In genomic region chr3:144719088-144719900, GRCm38 (mm10) we compare ENCODE assay signal across 8 mouse cellular contexts. TPM values are rescaled to one million over a fixed set of nuclear protein-coding genes. Genes with fewer than 3 reads are reported as not detected.
DNase-seq lines count a peak whose midpoint lies in the region; ATAC-seq lines count a peak whose summit lies in the region.

No protein-coding gene starts in this region.

- H3K4me1 ChIP-seq in hindbrain, embryonic 13.5 days (replicated peaks) = peaks cover 42% of the 10 kb centered on the region

- peak overlapping the region; percentile 83 for H3K4me2 ChIP-seq in hindbrain, embryonic 13.5 days

- no peaks in the 10 kb centered on the region for H3K9me3 ChIP-seq in hindbrain, embryonic 13.5 days

- no peaks in the 10 kb centered on the region for H3K27me3 ChIP-seq in hindbrain, embryonic 13.5 days

- peak; percentile 67 for ATAC-seq in hindbrain, embryonic 13.5 days (ENCODE audit: low FRiP score)

- peak; percentile 74 for DNase-seq in Muller cell, postnatal 12 days (ENCODE audit: inconsistent ontology term)
- peak; percentile 77 for DNase-seq in cerebellum, postnatal 10 days
- peak; percentile 28 to 46 for DNase-seq in frontal cortex, postnatal 14 days (ENCODE audit: low spot score in 2 of 2)
- peak; percentile 60 for DNase-seq in layer of hippocampus, postnatal 14 days (ENCODE audit: low spot score in 2 of 2)
- DNase-seq in lung, postnatal 10 days = peak; percentile 80
- DNase-seq in ovary, postnatal 10 days (ENCODE audit: low spot score) = peak; percentile 60
- peak; percentile 70 to 74 for DNase-seq in thymus, postnatal 10 days (ENCODE audit: low spot score in 2 of 2)

- H3K36me3 ChIP-seq in hindbrain, embryonic 13.5 days = no peaks in the 10 kb centered on the region

- H3K27ac ChIP-seq in hindbrain, embryonic 13.5 days = peak overlapping the region; percentile 99

- under 1% methylated on average over 29 of the region's 56 CpGs for WGBS in hindbrain, embryonic 13.5 days

- peak overlapping the region; percentile 95 for H3K9ac ChIP-seq in hindbrain, embryonic 13.5 days

- peak overlapping the region; percentile 85 for H3K4me3 ChIP-seq in hindbrain, embryonic 13.5 days

RNA-seq across cellular contexts. Expression of gene Sh3glb1, which starts 0.8 kb away (rescaled TPM):
- polyA plus RNA-seq in hindbrain, embryonic 13.5 days (2015; fragmentation: Nextera tagmentation; extraction: Ambion mirVana) = 109 and 113 TPM in 2 replicates
- total RNA-seq in layer of hippocampus, postnatal 14 days (2021) = 10 to 100 TPM; 89.0 to 90.8 TPM

RNA-seq across cellular contexts. Expression of gene Clca3a1, which starts 41.5 kb away (rescaled TPM):
- polyA plus RNA-seq in hindbrain, embryonic 13.5 days (2015; fragmentation: Nextera tagmentation; extraction: Ambion mirVana) = 0.13 and 0.14 TPM in 2 replicates
- total RNA-seq in layer of hippocampus, postnatal 14 days (2021) = under 1 TPM; 0.60 to 0.72 TPM

Comparison
In these comparisons a context has a peak if more than half of its experiments do, and no peak if none do; other contexts are left out.
1. Peak in every context shown above with its lines: DNase-seq, ATAC-seq, H3K4me3 ChIP-seq and H3K27ac ChIP-seq.